Mouse (Mus musculus) common myeloid progenitor, adult 5-6 weeks (primary cell): ENCODE measurements at regions not wholly inside any gene's neighbourhood (a gene's known extent, or its start where the extent isn't known, plus 50 kb on each side); places are given as distances from the start of the nearest gene placed in this dataset.

Source experiments
- ATAC-seq: replicated peaks from 2 replicates; pipeline ENCODE4 v1.8.0; 2016; ENCODE audit warnings: low read depth, mild to moderate bottlenecking, moderate TSS enrichment, inconsistent platforms; ENCODE audit not compliant: poor library complexity, severe bottlenecking

DNA sequence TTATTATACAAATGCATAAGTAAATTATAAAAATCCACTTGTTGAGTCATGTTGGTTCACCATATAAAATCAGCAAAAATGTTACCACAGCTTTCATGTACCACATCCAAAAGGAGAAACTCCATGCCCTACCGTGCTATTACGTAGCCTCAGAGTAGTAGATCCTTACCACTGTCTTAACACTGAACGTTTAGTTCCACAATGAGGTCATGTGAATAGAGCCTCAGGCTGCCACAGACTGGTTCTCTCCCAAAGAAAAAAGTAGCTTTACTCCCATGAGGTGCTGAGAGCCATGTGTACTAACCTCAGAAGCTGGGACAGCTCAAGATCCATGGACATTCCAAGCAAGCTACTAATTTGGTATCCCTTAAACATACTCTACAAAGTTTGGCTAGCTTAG is 235.4 kb upstream of the Ferd3l start:
- no peak for ATAC-seq

DNA sequence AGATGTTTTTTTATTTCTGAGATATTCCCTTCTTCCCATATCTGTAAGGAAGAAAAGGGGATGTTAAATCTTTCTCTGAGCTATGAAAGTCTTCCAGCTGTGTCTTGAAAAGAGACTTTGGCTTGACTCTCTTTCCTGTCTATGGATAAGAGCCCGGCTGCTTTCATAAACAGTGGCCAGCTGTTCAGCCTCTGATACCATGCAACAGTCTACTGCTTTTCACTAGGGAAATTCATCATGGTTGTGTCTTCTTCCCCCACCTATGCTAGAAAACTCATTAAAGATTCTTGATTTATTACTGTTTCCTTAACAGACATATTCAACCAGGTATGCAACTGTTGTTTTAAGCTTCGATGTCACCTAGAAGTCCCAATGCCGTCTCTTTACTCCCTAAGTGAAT is 213.8 kb upstream of the Ferd3l start:
- ATAC-seq, result no peak

DNA sequence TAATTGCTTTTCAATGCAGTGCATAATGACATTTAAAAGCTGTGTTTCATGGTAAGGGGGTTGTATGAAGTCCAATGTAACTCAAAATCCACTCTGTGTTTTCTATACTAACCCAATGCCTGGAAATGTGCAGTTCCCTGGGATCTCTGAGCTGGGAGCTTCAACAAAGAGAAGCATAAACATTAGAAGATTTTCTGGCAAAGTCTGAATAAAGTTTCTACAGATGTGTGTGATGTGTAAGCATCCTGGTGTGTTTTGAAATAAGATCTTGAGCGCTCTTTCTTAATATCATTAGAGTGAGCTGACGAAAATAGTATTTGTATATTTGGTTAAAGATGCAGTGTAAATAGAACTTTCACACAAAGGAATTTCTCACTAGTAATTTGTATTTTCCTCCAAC is 212.2 kb upstream of the Ferd3l start:
- no peak for ATAC-seq

DNA sequence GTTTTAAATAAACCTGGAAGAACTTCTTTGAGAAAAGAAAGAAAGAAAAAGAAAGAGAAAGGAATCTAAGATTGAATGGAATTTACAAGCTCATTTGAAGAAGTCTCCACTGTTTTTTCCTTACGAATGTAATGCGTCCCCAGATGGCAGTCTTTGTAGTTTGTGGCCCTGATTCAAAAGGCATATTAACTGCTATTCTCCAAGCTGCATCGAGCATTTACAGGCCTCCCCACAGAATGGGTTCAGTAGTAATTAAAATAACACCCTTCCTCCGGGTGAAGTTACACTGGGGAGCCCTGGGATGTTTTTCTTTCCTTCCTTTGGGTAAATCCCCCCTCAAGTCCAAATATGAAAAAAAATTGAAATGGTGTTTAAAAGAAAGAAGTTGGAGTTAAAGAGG is 211.2 kb upstream of the Ferd3l start:
- ATAC-seq, result no peak

DNA sequence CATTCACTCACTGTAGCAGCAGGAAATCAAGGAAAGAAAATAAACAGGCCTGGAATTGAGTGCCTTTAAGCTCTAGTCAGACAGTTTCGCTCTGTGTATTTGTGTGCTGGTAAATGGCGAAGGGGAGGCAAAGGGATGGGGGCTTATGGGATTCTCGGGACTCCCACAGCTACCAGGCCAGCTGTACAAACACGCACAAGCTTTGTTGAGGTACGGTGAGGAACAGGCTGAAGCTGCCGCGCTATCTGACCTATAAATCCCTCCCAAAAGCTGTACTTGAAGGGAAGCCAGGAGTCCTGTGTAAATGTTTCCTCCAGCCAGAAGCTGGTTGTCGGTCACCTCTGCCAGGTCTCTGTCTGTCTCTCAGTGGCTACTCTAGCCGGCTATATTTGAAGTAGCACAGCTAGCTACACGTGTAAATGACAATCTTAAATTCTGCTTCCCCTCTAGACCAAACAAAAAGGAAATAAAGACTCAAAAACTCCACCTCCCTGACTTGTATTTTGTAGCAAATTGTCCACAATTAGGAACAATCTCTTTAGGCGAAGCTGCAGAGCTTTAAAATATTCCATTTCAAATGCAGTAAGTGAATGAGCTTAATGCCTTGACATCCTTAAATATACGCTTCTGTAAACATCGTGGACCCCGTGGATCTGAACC is 210.5 kb upstream of the Ferd3l start:
- ATAC-seq, result no peak

DNA sequence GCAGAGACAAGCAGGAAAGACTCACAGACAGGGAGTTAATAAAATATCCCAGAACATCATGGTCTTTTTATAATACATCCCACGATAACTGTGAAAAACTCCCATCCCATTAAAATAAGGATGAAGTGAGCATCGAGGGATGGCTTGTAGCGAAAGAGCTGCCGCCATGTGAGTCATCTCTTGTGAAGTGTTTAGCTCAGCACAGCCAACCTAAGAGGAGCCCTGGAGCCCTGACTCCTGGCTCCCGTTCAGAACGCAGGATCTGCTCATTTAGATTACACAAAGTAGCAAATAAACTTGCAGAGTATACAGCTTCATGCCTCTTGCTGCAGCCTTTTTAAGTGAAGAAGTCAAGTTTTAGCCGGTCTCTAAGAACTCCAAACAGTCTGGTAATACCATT is 209.2 kb upstream of the Ferd3l start:
- no peak for ATAC-seq

DNA sequence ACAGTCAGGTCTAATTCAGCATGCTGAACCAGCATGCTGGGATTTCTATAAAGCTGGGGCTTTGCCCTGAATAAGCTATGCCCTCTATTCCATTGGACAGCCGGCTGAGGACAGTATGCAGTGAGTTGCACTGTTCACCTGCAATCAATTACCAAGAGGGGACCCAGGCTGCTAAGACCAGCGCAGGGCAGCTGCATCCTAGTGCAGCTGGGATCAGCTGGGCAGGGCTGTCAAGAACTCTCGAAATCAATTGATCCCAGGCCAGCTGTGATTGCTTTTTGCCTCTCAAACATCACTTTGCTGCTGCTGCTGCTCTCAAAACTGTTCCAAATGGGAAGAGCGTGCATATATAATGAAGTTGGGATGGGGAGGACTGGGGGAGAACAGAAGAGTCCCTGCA is 196.3 kb upstream of the Ferd3l start:
- ATAC-seq, result no peak

DNA sequence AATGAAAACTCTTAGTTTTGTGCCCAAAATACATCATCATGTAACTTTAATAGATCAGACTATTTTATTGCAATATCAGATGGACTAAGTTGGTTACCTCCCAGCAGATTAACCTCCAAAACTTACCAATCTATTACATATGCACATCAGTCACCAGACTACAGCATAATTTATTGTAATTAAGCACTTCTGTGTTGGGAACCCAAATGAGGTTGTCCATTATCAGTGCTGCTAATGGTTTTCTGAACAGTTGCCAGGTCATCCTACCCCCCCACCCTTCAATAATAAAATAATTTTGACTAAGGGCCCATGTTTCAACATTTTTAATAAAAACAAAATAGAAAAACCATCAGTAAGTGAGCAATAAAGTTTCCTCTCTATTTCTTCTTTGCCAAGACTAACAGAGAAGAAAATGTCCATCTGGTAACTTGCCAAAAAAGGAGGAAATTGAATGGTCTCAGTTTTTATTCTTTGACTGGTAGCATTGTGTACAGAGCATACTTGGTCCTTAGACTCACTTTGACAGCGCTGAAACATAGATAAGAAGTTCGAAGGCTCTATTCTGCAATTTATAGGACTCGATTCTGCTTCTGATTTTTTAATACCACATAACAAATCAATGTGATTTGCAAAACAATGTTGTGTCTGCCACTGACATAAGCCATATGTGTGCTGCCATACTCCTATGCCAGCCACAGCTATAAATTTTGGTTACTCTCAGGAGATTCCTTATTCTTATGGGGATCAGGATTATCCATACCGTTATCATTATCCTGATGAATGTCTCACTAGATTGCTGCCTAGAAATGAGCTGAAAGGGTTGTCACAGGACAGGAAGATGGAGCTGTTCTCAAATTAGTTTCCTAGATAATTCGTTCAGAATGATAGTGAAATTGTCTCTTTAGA is 152.4 kb upstream of the Ferd3l start:
- ATAC-seq, result no peak

DNA sequence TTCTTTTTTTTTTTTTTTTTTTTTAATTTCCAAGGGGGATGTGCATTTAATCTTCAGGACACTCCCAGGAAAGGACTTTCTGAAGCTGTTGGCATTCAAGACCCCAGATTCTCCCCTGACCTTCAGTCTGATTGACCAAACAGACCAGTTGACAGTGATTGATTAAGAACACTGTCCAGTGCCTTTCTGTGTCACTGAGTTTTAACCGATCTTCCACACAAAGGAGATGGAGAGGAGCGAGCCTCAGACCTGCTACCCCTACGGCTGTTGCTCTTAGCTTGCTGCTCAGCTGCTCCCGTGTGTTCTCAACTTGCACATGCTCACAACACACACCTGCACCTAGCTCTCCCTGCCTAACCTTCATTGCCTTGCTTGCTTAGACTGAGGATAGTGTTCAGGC is 149.7 kb upstream of the Ferd3l start:
- ATAC-seq, result no peak

DNA sequence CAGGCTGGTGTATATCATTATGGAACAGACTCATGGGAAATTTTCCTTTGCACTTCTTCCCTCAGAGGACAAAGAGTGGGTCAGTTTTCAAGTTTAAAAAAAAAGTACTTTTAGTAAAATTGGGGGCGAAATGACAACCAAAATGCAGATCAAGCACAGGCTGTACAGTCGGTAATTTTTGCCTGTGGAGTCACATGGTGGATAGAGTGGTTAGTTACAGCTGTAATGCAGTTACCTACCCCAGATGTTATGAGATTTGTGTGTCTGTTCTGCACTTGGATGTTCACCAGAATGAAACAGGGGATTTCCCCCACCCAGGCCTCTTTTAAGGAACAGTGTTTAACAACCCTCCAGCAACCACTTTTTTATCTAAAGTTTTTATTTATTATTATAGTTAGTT is 148.3 kb upstream of the Ferd3l start:
- no peak for ATAC-seq

DNA sequence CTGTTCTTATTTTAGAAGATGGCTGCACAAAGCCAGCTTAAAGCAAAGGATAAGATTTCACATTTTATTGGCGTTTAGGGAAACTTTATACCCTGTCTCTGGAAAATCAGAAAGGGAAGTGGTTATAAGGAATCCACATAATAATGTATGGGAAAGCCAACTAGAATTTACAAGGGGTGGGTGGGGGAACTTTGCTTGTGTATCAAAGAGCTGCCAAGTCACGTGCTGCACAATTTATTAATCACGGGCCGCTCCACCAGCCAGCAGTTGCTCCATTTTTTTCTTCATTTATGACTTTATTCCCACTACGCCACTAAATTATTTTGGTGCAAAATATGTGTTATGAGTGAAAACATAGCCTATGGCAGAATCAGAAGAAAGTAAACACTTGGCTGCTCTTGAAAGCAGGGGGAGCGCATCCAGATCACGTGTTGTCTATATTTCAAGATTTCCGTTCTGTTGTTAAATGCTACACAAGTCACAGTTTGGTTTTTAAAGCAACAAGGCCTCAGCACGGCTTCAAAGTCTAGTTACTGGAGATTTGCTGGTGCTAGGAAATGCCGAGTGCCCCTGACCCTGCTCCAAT is 123.9 kb upstream of the Ferd3l start:
- ATAC-seq, result no peak

DNA sequence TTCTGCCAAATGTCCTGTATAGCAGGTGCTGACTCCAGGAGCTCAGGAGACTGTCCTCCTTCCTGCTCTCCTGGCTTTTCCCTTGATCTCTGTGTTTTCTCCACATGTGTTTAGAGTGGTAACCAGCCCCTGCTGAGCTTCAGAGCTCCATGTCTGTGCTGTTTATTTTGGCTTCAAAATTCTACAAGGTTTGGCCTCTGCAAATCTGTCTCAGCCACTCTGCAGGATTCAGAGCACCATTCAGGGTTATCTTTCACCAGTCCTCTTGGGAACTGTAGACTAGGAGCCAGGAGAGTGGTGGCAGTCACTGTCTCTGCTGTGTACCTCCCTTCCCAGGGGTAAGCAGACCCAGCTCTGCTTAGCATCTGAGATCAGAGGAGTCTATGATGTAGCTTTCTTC is 102.7 kb upstream of the Ferd3l start:
- no peak for ATAC-seq

DNA sequence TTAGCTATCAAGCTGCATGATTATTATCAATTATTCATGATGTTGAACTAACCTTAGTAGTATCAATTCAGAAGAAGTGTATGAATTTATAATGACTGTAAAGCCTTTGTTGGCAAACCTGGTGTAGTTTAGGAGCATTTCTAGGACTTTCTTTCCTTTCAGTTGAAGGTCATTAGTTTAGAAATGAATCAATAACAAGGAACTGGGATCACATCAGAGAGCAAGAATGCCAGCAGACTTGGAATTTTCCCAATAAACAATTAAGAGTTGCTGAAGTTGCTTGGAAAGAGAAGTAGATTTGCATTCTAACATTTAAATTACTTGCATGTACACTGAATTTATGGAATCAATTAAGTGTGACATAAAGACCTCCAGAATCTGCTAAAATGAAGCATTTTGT is 79.1 kb upstream of the Ferd3l start:
- no peak for ATAC-seq

DNA sequence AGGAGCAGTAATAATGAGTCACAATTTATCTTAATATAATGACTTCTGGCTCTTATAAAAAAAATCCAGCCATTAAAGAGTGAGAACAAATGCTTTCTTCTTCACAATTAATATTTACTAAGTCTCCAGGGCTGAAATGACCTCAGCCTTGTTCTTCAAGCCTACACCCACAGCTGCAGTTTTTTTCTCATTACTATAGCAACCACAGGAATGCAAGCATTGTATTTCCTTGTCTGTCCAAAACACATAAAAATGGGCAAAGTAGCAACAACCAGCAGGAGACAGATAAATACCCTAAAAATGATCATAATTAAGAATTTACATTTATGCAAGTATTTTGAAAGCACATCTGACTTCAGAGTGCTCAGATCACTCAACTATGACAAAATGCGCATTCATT is 76.5 kb upstream of the Ferd3l start:
- no peak for ATAC-seq
